Mouse (Mus musculus): ENCODE measurements around the gene 1700061G19Rik.
"Not testable (repeated sequence)": the region's sequence is repeated elsewhere in the genome, so short reads cannot be mapped to it uniquely, and the experiment has no call there.

The 1700061G19Rik gene

DNA sequence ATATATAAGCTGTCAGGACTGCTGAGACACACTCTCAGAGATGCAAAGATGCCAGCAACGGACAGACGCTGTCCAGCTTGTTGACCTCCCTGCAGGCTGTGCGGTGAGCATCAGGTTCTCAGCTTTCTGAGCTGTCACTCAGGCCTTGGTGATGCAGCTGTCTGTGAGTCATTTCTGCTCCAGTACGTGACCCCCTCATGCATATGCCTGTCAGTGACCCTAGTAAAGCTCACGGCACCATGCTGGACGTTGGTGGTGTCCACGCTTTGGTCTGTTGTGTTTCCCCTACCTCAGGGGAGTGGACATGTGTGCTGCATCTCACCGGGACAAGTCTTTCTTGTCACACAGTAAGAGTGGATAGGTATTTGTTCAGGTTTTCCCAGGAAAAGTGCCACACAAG lies 3.5 kb upstream of the 1700061G19Rik start:
- DNase-seq (ENCODE audit: low spot score) = no peak

DNA sequence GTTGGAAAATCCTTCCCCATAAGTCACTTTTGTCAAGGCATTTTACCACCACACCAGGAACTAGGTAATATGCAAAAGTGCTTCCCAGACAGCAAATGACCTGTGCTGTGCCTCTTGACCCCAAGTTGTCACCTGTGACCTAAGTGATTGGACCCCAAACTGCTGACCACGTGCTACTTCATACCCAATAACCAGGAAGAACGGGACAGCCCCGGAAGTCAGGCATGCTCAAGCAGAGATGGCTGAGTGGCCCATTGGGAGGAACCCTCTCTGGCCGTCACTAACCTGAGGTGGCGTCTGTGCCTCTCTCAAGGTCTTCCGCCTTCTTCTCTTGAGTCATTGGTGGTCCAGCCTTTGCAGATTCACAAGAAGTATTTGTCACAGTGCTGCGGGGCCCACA lies 2.8 kb upstream of the 1700061G19Rik start:
- DNase-seq (ENCODE audit: low spot score) = no peak

DNA sequence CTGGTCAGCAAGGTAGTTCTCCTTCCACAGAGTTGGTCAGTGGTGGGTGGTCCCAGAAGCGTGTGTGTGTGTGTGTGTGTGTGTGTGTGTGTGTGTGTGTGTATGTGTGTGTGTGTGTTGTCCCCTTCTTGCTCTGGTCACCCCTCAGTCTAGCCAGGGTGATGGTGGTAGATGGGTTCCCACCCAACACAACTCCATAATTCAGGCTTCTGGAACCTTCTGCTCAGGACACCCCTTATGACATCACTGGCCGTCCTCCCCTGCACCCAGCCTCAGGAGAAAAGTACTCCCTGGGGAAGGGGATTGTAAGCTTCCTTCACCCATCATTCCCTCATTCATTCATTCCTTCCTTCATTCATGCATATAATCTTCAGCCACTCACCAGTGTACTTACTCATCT lies 1.0 kb upstream of the 1700061G19Rik start, which contains the start of gene Acsbg2:
Gene Acsbg2 (minus strand): TSS at position 211 of the 400 bp plus-strand sequence.
- DNase-seq (ENCODE audit: low spot score) = no peak

- no peak for DNase-seq (ENCODE audit: low spot score)
Observed at GRCm38 (mm10) chr17:56876465-56876864, 1.2 kb downstream of the 1700061G19Rik start.

DNA sequence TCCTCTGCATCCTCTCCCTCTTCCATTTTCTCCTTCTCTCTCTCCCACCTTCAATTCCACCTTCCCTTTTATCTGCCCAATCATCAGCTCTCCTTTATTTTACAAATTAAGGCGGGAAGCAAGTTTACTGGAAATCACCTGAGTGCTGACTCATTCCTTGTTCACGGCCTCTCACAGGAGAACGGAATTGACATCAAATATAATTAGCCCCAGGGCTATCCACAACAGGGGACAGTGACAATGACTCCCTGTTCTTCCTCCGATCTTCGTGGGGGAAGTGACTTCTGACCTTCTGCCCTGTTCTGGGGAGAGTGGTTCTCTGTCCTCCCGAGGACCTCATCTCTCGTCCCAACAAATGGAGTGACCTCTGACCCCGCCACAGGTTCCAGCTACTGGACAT lies 1.7 kb downstream of the 1700061G19Rik start:
- DNase-seq (ENCODE audit: low spot score) = no peak

DNA sequence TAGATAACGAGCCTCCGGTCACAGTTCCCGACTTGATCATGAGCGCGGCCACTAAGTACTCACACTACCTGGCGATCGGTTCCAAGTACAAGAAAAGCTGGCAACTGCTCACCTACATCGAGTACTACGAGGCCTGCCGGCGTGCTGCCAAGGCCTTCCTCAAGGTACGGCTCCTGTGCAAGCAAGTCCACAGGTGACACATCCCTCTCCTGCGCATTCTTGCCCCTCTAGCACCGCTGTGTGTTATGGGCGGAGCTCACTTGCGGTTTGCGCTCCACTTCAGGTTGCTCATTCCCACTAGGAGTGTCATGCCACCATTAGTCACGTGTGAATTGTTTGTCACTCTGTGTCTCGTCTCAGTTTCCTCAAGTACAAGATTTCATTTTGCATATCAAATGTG lies 2.1 kb downstream of the 1700061G19Rik start:
- DNase-seq (ENCODE audit: low spot score) = no peak

DNA sequence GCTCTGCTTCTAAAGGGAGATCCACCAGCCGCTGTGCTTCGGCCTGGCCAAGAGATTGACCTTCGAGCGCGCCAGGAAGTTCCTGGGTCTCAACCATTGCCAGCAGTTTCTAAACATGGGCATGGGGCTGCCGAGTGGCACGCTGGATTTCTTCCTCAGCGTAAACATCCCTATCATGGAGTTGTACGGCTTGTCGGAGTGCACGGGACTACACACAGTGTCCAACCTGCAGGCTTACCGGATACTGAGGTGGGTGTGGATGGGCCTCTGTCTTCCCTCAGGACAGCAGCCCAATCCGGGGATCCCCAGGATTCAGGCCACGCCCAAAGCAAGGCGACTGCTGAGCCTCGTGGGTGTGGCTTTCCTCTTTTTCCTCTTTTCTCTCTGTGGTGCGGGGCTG lies 8.3 kb downstream of the 1700061G19Rik start:
- DNase-seq (ENCODE audit: low spot score) = no peak

GRCm38 (mm10) chr17:56884331-56884730 lies 9.1 kb downstream of the 1700061G19Rik start:
- DNase-seq (ENCODE audit: low spot score) = no peak

- DNase-seq (ENCODE audit: low spot score) = no peak
Observed at GRCm38 (mm10) chr17:56884809-56885208, 9.5 kb downstream of the 1700061G19Rik start.

DNA sequence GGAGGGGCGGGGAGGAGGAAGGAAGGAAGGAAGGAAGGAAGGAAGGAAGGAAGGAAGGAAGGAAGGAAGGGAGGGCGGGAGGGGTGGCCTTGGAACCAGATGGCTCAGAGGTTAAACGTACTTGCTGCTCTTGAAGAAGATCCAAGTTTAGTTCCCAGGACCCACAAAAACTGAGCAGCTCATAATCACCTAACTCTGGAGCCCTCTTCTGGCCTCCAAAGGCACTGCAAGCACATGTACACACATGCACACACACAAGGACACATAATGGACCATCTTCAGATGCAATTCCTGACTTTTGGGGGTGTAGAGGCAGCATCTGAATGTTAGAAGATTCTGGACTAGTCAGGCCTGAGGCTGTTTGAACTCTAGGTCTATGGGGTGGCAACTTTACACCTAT lies 12.8 kb downstream of the 1700061G19Rik start:
- DNase-seq (ENCODE audit: low spot score) = no peak

- no peak for DNase-seq (ENCODE audit: low spot score)
Observed at GRCm38 (mm10) chr17:56890018-56890417, 14.7 kb downstream of the 1700061G19Rik start.

DNA sequence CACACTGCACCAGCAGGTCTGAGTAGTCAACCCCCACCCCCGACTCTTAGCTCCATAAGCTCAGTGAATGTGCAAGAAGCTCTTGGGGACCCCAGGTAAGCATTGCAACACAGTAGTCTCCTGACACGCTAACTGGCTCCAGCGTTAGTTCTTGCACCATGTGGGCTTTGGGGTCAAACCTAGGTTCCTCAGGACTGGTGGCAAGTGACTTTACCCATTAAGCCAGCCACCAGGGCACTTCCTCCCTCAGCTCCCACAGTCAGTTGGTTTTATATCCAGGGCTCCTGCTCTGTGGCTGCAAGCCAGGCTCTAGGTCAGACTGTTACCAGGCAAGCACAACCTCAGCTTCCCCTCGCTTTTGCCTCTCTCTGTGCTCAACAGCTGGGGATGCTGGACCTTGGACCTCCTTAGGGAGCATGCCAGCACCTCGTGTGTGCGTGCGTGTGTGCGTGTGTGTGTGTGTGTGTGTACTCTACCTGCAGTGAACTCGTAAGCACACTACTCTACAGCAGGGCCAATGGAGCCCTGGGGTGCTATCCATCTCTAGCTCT lies 20.2 kb downstream of the 1700061G19Rik start:
- DNase-seq (ENCODE audit: low spot score) = no peak

- peak; percentile 30 for DNase-seq (ENCODE audit: low spot score)
Observed at GRCm38 (mm10) chr17:56896513-56897129, 21.3 kb downstream of the 1700061G19Rik start.

GRCm38 (mm10) chr17:56897630-56898195 lies 22.4 kb downstream of the 1700061G19Rik start:
- peak; percentile 89 for DNase-seq (ENCODE audit: low spot score)

- DNase-seq (ENCODE audit: low spot score) = no peak
Observed at GRCm38 (mm10) chr17:56902698-56903097, 27.4 kb downstream of the 1700061G19Rik start.

GRCm38 (mm10) chr17:56906166-56906565 lies 30.9 kb downstream of the 1700061G19Rik start:
- DNase-seq (ENCODE audit: low spot score) = no peak

GRCm38 (mm10) chr17:56907096-56907495 lies 31.8 kb downstream of the 1700061G19Rik start:
- DNase-seq (ENCODE audit: low spot score) = no peak

DNA sequence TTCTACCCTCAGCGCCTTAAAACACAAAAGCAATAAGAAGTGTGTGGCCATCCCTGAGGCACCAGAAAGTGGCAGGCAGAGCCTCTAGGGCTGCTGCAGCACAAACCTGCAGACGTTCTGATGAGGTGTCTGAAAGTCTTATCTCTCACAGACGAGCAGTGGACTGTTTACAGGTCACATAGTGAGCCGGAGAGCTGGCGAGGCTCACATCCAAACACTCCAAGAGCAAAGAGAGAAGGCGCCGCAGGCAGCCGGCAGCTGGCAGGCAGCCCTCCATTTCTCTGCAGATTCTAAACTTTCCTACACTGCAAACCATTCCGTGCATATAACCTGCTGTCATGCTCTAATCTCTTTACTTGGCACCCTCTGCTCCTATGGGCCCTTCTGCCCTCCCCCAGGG lies 32.6 kb downstream of the 1700061G19Rik start:
- no peak for DNase-seq (ENCODE audit: low spot score)

DNA sequence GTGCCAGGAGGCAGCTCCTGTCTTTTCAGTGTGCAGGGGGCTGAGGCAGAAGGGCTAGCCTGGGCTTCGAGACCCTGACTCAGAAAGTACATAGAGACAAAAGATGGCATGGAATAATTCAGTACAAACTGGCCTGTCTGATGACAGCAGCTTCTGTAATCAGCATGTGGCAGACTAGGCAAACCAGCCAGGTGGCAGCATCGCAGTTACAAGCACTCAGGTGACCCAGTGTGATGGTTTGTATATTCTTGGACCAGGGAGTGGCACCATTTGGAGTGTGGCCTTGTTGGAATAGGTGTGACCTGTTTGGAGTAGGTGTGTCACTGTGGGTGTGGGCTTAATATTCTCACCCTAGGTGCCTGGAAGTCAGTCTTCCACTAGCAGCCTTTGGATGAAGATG lies 34.5 kb downstream of the 1700061G19Rik start:
- not testable (repeated sequence) for DNase-seq (ENCODE audit: low spot score)

DNA sequence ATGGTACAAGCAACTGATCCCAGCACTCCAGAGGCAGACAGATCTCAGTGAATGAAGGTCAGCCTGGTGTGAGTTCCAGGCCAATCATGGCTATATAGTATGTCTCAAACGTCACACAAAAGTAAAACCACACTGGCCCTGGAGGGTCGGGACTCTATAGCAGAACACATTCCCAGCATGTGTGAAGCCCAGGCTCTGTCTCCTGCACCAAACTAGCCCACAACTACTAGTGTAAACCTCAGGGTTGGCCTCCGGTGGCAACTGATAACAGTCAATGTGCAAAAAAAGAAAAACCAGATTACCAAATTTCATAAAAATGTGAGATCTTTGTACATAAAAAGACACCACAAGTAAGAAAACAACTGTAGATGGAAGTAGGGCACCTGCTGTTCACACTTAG lies 37.7 kb downstream of the 1700061G19Rik start:
- DNase-seq (ENCODE audit: low spot score) = no peak

- DNase-seq (ENCODE audit: low spot score) = no peak
Observed at GRCm38 (mm10) chr17:56913444-56913843, 38.2 kb downstream of the 1700061G19Rik start.

DNA sequence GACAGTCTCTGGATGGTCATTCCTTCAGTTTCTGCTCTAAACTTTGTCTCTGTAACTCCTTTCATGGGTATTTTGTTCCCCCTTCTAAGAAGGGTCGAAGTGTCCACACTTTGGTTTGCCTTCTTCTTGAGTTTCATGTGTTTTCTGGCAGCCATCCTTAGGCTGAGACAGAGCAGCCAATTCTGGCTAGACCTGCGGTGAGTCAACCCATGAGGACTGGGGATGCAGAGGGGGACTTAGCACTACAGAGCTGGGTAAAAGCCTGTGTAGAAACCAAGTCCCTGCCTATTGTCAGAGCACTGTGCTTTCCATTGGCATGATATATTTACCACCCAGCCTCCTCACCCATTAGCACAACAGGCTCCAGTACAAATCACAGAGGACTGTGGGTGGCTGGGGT lies 41.9 kb downstream of the 1700061G19Rik start:
- DNase-seq (ENCODE audit: low spot score) = no peak

DNA sequence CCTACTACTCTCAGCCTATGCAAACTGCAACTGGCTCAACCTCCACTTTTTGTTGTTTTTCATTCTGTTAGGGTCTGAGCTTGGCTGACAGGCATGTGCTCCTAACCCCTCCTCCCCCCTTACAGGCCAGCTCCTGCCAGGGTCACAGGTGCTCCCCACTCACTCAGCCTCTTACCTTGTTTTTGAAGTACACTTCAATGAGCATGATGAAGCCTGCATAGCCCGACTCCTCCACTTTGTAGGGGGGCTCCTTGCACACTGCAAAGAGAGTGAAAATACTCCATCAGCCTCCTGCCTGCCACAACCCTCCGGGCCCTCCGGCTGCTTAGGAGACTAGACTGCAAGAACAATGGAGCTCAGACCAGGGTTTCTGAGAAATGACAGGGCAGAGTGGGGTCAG lies 44.4 kb downstream of the 1700061G19Rik start:
- no peak for DNase-seq (ENCODE audit: low spot score)

- DNase-seq (ENCODE audit: low spot score) = no peak
Observed at GRCm38 (mm10) chr17:56925998-56926397, 50.7 kb downstream of the 1700061G19Rik start.
